Mouse (Mus musculus) heart, embryonic 15.5 days (tissue): Measurements from ENCODE around the gene Syne3. TPM values are rescaled to one million over a fixed set of nuclear protein-coding genes. Genes with fewer than 3 reads are reported as not detected.

Source experiments
- ATAC-seq: fragments of 200-750 bp; cut with Nextera tagmentation; replicated peaks from 2 replicates; pipeline ENCODE4 v1.8.0; 2017; ENCODE audit warnings: low read depth, moderate TSS enrichment; ENCODE audit not compliant: insufficient number of reproducible peaks, insufficient read depth, low FRiP score
- H3K27ac ChIP-seq: fragments of 300-500 bp; sonication (generic); 2 replicates; pipeline ENCODE4 v1.5.1; 2015; ENCODE audit warnings: mild to moderate bottlenecking, inconsistent platforms
- H3K27me3 ChIP-seq: fragments of 300-500 bp; sonication (generic); 2 replicates; pipeline ENCODE4 v1.6.1; 2015; ENCODE audit warnings: inconsistent platforms
- H3K36me3 ChIP-seq: fragments of 300-500 bp; sonication (generic); 2 replicates; pipeline ENCODE4 v1.6.1; 2015; ENCODE audit warnings: mild to moderate bottlenecking, inconsistent platforms
- H3K4me1 ChIP-seq: fragments of 300-500 bp; sonication (generic); replicated peaks from 2 replicates; pipeline ENCODE4 v1.6.1; 2015; ENCODE audit warnings: inconsistent platforms
- H3K4me2 ChIP-seq: fragments of 300-500 bp; sonication (generic); 2 replicates; pipeline ENCODE4 v1.6.1; 2015; ENCODE audit warnings: inconsistent platforms, mild to moderate bottlenecking, moderate library complexity
- H3K4me3 ChIP-seq: fragments of 300-500 bp; sonication (generic); 2 replicates; pipeline ENCODE4 v1.5.1; 2015; ENCODE audit warnings: mild to moderate bottlenecking, inconsistent platforms
- H3K9ac ChIP-seq: fragments of 300-500 bp; sonication (generic); 2 replicates; pipeline ENCODE4 v1.6.1; 2015; ENCODE audit warnings: mild to moderate bottlenecking, inconsistent platforms
- H3K9me3 ChIP-seq: fragments of 300-500 bp; sonication (generic); replicated peaks from 2 replicates; pipeline ENCODE4 v1.6.1; 2016; ENCODE audit warnings: inconsistent platforms
- WGBS: fragments of 180-500 bp; shearing (Covaris S2); methylation state at CpG from one replicate; pipeline ENCODE4 v1.1.7; 2015; ENCODE audit warnings: mixed read lengths; 5-methylcytosine and 5-hydroxymethylcytosine counted together
- polyA plus RNA-seq: library from polyadenylated mRNA; unstranded; fragments of >200 nt; fragmentation: Nextera tagmentation; extraction: Ambion mirVana; gene quantifications from 2 replicates; pipeline ENCODE4 v1.2.1, GENCODE M21; 2015

The Syne3 gene
- polyA plus RNA-seq, 1 experiment from 2014 or later = 1.6 TPM

- Histone ChIP-seq H3K9ac (no peak overlapping the region), H3K4me1 (no peaks in the 10 kb centered on the region), H3K4me3 (no peak overlapping the region), H3K27me3 (0 out of 2 replicates have a peak, but pooled peaks cover 3% of the 10 kb centered on the region), H3K4me2 (no peak overlapping the region), H3K36me3 (no peaks in the 10 kb centered on the region), H3K27ac (no peak overlapping the region), H3K9me3 (no peaks in the 10 kb centered on the region)
- 74% methylated on average over 4 of the region's 4 CpGs for WGBS
- no peak for ATAC-seq
Measured at GRCm38 (mm10) chr12:104936223-104936622, 73.4 kb downstream of the Syne3 start.

GRCm38 (mm10) chr12:104935144-104935543 lies 74.5 kb downstream of the Syne3 start:
- Histone ChIP-seq H3K4me2 (no peak overlapping the region), H3K27me3 (0 out of 2 replicates have a peak, but pooled peaks cover 3% of the 10 kb centered on the region), H3K9ac (no peak overlapping the region), H3K9me3 (no peaks in the 10 kb centered on the region), H3K4me3 (no peak overlapping the region), H3K36me3 (no peaks in the 10 kb centered on the region), H3K27ac (no peak overlapping the region), H3K4me1 (no peaks in the 10 kb centered on the region)
- ATAC-seq = no peak
- 87% methylated on average over 8 of the region's 8 CpGs for WGBS

GRCm38 (mm10) chr12:104933800-104934199 lies 75.8 kb downstream of the Syne3 start:
- H3K4me2 ChIP-seq = no peak overlapping the region
- no peak for ATAC-seq
- no peak overlapping the region for H3K9ac ChIP-seq
- H3K4me1 ChIP-seq = no peaks in the 10 kb centered on the region
- 62% methylated on average over 13 of the region's 13 CpGs for WGBS
- no peak overlapping the region for H3K27ac ChIP-seq
- no peaks in the 10 kb centered on the region for H3K9me3 ChIP-seq
- H3K4me3 ChIP-seq = no peak overlapping the region
- H3K27me3 ChIP-seq = 0 out of 2 replicates have a peak, but pooled peaks cover 3% of the 10 kb centered on the region
- H3K36me3 ChIP-seq = no peaks in the 10 kb centered on the region

- 0 out of 2 replicates have a peak, but pooled peaks cover 3% of the 10 kb centered on the region for H3K27me3 ChIP-seq
- H3K4me3 ChIP-seq = no peak overlapping the region
- H3K4me2 ChIP-seq = no peak overlapping the region
- H3K9me3 ChIP-seq = no peaks in the 10 kb centered on the region
- no peaks in the 10 kb centered on the region for H3K36me3 ChIP-seq
- ATAC-seq = no peak
- H3K27ac ChIP-seq = no peak overlapping the region
- H3K4me1 ChIP-seq = no peaks in the 10 kb centered on the region
- 67% methylated on average over 2 of the region's 2 CpGs for WGBS
- H3K9ac ChIP-seq = no peak overlapping the region
Measured at GRCm38 (mm10) chr12:104933217-104933616, 76.4 kb downstream of the Syne3 start.

GRCm38 (mm10) chr12:104925765-104926164 lies 83.8 kb downstream of the Syne3 start:
- no peak overlapping the region for H3K4me2 ChIP-seq
- no peaks in the 10 kb centered on the region for H3K4me1 ChIP-seq
- ATAC-seq = no peak
- 73% methylated on average over 2 of the region's 2 CpGs for WGBS
- H3K9ac ChIP-seq = no peak overlapping the region
- H3K27me3 ChIP-seq = no peaks in the 10 kb centered on the region
- H3K4me3 ChIP-seq = no peak overlapping the region
- H3K9me3 ChIP-seq = no peaks in the 10 kb centered on the region
- no peak overlapping the region for H3K27ac ChIP-seq
- no peaks in the 10 kb centered on the region for H3K36me3 ChIP-seq

GRCm38 (mm10) chr12:104925035-104925434 lies 84.6 kb downstream of the Syne3 start:
- H3K4me2 ChIP-seq = no peak overlapping the region
- no peaks in the 10 kb centered on the region for H3K27me3 ChIP-seq
- H3K36me3 ChIP-seq = no peaks in the 10 kb centered on the region
- WGBS = 84% methylated on average over 5 of the region's 5 CpGs
- no peak overlapping the region for H3K27ac ChIP-seq
- no peaks in the 10 kb centered on the region for H3K4me1 ChIP-seq
- H3K9ac ChIP-seq = no peak overlapping the region
- no peak overlapping the region for H3K4me3 ChIP-seq
- no peak for ATAC-seq
- no peaks in the 10 kb centered on the region for H3K9me3 ChIP-seq

- H3K27ac ChIP-seq = no peak overlapping the region
- no peaks in the 10 kb centered on the region for H3K36me3 ChIP-seq
- no peaks in the 10 kb centered on the region for H3K27me3 ChIP-seq
- no peak for ATAC-seq
- H3K9me3 ChIP-seq = no peaks in the 10 kb centered on the region
- no peak overlapping the region for H3K9ac ChIP-seq
- H3K4me1 ChIP-seq = no peaks in the 10 kb centered on the region
- WGBS = 83% methylated on average over 3 of the region's 3 CpGs
- H3K4me3 ChIP-seq = no peak overlapping the region
- no peak overlapping the region for H3K4me2 ChIP-seq
Measured at GRCm38 (mm10) chr12:104924546-104924945, 85.1 kb downstream of the Syne3 start.

- H3K4me3 ChIP-seq = no peak overlapping the region
- H3K27me3 ChIP-seq = no peaks in the 10 kb centered on the region
- WGBS = 48% methylated on average over 19 of the region's 19 CpGs
- H3K4me2 ChIP-seq = no peak overlapping the region
- no peaks in the 10 kb centered on the region for H3K36me3 ChIP-seq
- H3K27ac ChIP-seq = 0 out of 2 replicates have a peak overlapping the region, but pooled peaks have one; percentile 28
- H3K9me3 ChIP-seq = no peaks in the 10 kb centered on the region
- H3K9ac ChIP-seq = no peak overlapping the region
- no peaks in the 10 kb centered on the region for H3K4me1 ChIP-seq
- no peak for ATAC-seq
Measured at GRCm38 (mm10) chr12:104923948-104924388, 85.6 kb downstream of the Syne3 start.

GRCm38 (mm10) chr12:104922647-104923046 lies 87.0 kb downstream of the Syne3 start:
- Histone ChIP-seq H3K4me1 (no peaks in the 10 kb centered on the region), H3K4me3 (no peak overlapping the region), H3K9me3 (no peaks in the 10 kb centered on the region), H3K27ac (no peak overlapping the region), H3K9ac (no peak overlapping the region), H3K4me2 (no peak overlapping the region), H3K36me3 (no peaks in the 10 kb centered on the region), H3K27me3 (no peaks in the 10 kb centered on the region)
- ATAC-seq = no peak
- WGBS = 76% methylated on average over 8 of the region's 8 CpGs

- 80% methylated on average over 7 of the region's 7 CpGs for WGBS
- H3K36me3 ChIP-seq = no peaks in the 10 kb centered on the region
- no peak overlapping the region for H3K9ac ChIP-seq
- H3K27me3 ChIP-seq = no peaks in the 10 kb centered on the region
- H3K27ac ChIP-seq = no peak overlapping the region
- H3K9me3 ChIP-seq = no peaks in the 10 kb centered on the region
- no peak for ATAC-seq
- H3K4me2 ChIP-seq = no peak overlapping the region
- no peaks in the 10 kb centered on the region for H3K4me1 ChIP-seq
- no peak overlapping the region for H3K4me3 ChIP-seq
Measured at GRCm38 (mm10) chr12:104921071-104921470, 88.5 kb downstream of the Syne3 start.

- WGBS = 65% methylated on average over 2 of the region's 2 CpGs
- ATAC-seq = no peak
- H3K9ac ChIP-seq = no peak overlapping the region
- no peak overlapping the region for H3K4me2 ChIP-seq
- H3K4me1 ChIP-seq = no peaks in the 10 kb centered on the region
- H3K27me3 ChIP-seq = no peaks in the 10 kb centered on the region
- no peak overlapping the region for H3K4me3 ChIP-seq
- H3K36me3 ChIP-seq = no peaks in the 10 kb centered on the region
- no peaks in the 10 kb centered on the region for H3K9me3 ChIP-seq
- no peak overlapping the region for H3K27ac ChIP-seq
Measured at GRCm38 (mm10) chr12:104919247-104919646, 90.4 kb downstream of the Syne3 start.

GRCm38 (mm10) chr12:104917927-104918326 lies 91.7 kb downstream of the Syne3 start:
- H3K4me2 ChIP-seq = no peak overlapping the region
- H3K4me3 ChIP-seq = no peak overlapping the region
- ATAC-seq = no peak
- no peaks in the 10 kb centered on the region for H3K36me3 ChIP-seq
- no peaks in the 10 kb centered on the region for H3K9me3 ChIP-seq
- H3K9ac ChIP-seq = no peak overlapping the region
- WGBS = 93% methylated on average over 2 of the region's 2 CpGs
- H3K27ac ChIP-seq = no peak overlapping the region
- H3K4me1 ChIP-seq = no peaks in the 10 kb centered on the region
- no peaks in the 10 kb centered on the region for H3K27me3 ChIP-seq
